Mouse (Mus musculus) olfactory bulb, adult 2 months (tissue): ENCODE measurements around the gene Foxp4. TPM values are rescaled to one million over a fixed set of nuclear protein-coding genes. Genes with fewer than 3 reads are reported as not detected.

ENCODE experiments used
- H3K27ac ChIP-seq: fragments of 200-500 bp; 2 replicates; pipeline ENCODE4 v1.5.1; 2012; ENCODE audit warnings: low read depth, low read length; ENCODE audit not compliant: insufficient read depth
- H3K4me1 ChIP-seq: fragments of 200-500 bp; 2 replicates; pipeline ENCODE4 v1.6.1; 2012; ENCODE audit warnings: low read length; ENCODE audit not compliant: control insufficient read depth, insufficient read depth
- H3K4me3 ChIP-seq: fragments of 200-500 bp; 2 replicates; pipeline ENCODE4 v1.5.1; 2012; ENCODE audit warnings: mild to moderate bottlenecking, low read depth, low read length, moderate library complexity; ENCODE audit not compliant: insufficient read depth
- CTCF ChIP-seq: fragments of 200-500 bp; IDR thresholded peaks from 2 replicates; pipeline ENCODE4 v1.5.1; 2012; ENCODE audit warnings: low read depth, mild to moderate bottlenecking, low read length, moderate library complexity; ENCODE audit not compliant: insufficient read depth
- POLR2A ChIP-seq: fragments of 200-500 bp; IDR thresholded peaks from 2 replicates; pipeline ENCODE4 v1.6.1; 2012; ENCODE audit warnings: mild to moderate bottlenecking, low read depth, low read length, moderate library complexity; ENCODE audit not compliant: insufficient read depth
- WGBS: fragments of 180-500 bp; shearing (Covaris S2); methylation state at CpG from one replicate; pipeline ENCODE4 v1.1.7; 2018; 5-methylcytosine and 5-hydroxymethylcytosine counted together
- polyA plus RNA-seq: library from polyadenylated mRNA; stranded (reverse); fragments of >200 nt; gene quantifications from 2 replicates; pipeline ENCODE4 v1.2.4, GENCODE M21; 2012; ENCODE audit warnings: low replicate concordance; ENCODE audit not compliant: missing spikeins, insufficient read depth, insufficient read length

Gene Foxp4
- polyA plus RNA-seq, 1 experiment: not detected

DNA sequence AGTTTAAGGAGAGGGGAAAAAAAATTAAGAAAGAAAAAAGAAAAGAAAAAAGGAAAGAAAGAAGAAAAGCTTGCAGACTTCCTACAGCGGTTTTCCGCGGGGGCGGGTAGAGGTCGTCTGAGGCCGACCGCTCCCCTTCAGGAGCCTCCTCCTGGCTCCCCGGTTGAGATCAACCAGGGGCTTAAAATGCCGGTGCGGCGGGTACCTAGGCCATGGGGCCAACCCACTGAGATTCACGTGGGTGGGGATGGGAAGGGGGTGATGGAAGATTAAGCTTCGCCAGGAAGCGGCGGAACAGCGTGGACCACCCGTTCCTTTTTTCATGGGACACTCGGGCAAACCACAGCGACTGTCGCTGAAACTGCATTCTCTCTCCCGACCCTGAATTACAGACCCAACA lies 2.3 kb downstream of the Foxp4 start:
- peaks cover 26% of the 10 kb centered on the region for H3K4me1 ChIP-seq
- H3K27ac ChIP-seq: no peak overlapping the region
- peak overlapping the region; percentile 23 for H3K4me3 ChIP-seq
- no peak for TF ChIP-seq POLR2A
- no peak for TF ChIP-seq CTCF
- 23% methylated on average over 21 of the region's 21 CpGs for WGBS

DNA sequence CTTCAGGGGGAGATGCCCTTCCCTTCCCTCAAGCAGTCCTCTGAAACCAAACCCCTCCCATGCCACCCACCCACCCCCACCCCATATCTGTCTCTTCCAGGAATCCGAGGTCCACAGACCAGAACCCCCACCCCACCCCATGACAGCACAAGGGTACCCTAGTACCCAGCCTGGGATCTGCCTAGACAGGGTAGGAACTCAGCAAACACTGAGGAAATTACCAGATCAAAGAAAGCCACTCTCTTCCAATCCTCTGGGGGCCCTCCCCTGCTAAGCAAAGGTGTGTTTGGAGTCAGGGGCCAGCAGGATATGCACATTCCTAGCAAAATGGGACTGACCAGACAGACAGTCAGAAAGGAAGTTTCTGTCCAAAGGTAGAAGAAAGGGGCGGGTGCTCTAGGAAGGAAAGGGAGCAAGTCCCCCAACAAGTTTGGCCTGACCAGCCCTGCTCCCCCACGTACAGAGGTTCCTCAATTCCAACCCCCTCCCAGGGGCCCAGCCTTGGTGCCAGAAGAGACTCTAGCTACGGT lies 3.2 kb downstream of the Foxp4 start:
- no peak overlapping the region for H3K27ac ChIP-seq
- no peak for TF ChIP-seq CTCF
- TF ChIP-seq POLR2A: no peak
- H3K4me1 ChIP-seq: peaks cover 26% of the 10 kb centered on the region
- no peak overlapping the region for H3K4me3 ChIP-seq
- WGBS: 86% methylated on average over 4 of the region's 4 CpGs

DNA sequence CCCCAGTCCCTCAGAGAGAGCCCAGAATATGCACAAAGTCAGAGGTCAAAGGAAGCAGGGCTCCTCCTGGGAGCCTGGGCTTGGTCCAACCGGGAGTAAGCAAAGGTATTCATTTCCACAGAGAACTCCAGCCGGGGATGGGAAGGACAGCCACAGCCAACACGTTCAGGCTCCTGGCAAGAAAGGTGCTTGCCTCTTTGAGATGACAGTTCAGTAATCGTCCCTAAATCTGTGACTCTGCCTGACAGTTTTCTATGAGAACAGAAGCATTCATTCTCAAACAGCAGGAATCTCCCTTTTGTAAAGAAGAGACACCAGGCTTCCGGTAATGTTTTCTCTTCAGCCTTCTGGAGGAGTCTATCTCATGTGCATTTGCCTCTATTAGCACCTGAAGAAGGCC lies 4.6 kb downstream of the Foxp4 start:
- TF ChIP-seq CTCF (no peak), POLR2A (no peak)
- no peak overlapping the region for H3K27ac ChIP-seq
- WGBS: 76% methylated on average over 5 of the region's 5 CpGs
- H3K4me3 ChIP-seq: no peak overlapping the region
- H3K4me1 ChIP-seq: peaks cover 24% of the 10 kb centered on the region

- Histone ChIP-seq H3K4me1 (peaks cover 10% of the 10 kb centered on the region), H3K4me3 (no peak overlapping the region), H3K27ac (no peak overlapping the region)
- TF ChIP-seq CTCF (no peak), POLR2A (no peak)
- WGBS: 96% methylated on average over 5 of the region's 5 CpGs
Measured at GRCm38 (mm10) chr17:47917907-47918306, 6.5 kb downstream of the Foxp4 start.

GRCm38 (mm10) chr17:47917212-47917611 lies 7.2 kb downstream of the Foxp4 start:
- no peak for TF ChIP-seq CTCF
- TF ChIP-seq POLR2A: no peak
- Histone ChIP-seq H3K4me1 (peaks cover 5% of the 10 kb centered on the region), H3K27ac (no peak overlapping the region), H3K4me3 (no peak overlapping the region)
- WGBS: 94% methylated on average over 3 of the region's 3 CpGs

GRCm38 (mm10) chr17:47914676-47915219 lies 9.7 kb downstream of the Foxp4 start:
- WGBS: 32% methylated on average over 9 of the region's 9 CpGs
- TF ChIP-seq CTCF (no peak), POLR2A (no peak)
- Histone ChIP-seq H3K4me1 (0 out of 2 replicates have a peak, but pooled peaks cover 3% of the 10 kb centered on the region), H3K4me3 (no peak overlapping the region), H3K27ac (no peak overlapping the region)

- peaks cover 7% of the 10 kb centered on the region for H3K4me1 ChIP-seq
- no peak for TF ChIP-seq CTCF
- no peak overlapping the region for H3K27ac ChIP-seq
Measured at GRCm38 (mm10) chr17:47909091-47910001, 15.1 kb downstream of the Foxp4 start.

DNA sequence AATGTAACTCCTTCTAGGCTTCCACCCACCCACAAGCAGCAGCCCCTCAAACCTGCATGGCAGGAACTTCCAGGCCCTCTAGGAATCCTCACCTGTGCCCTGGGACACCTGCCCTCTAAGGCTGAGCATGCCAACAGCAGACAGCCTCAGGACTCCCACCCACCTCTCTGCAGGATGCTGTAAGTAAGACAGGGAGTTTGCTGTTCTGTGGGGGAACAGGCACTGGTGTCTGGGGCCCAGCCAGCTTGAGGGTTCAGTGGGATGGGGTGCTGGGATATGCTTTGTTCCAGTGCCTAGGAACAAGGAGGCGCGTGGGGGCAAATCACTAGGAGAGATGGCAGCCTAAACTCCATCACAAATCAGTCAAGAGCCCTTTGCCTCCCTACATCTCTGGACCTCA lies 16.4 kb downstream of the Foxp4 start:
- no peak overlapping the region for H3K4me3 ChIP-seq
- no peak overlapping the region for H3K27ac ChIP-seq
- WGBS: 88% methylated on average over 2 of the region's 2 CpGs
- TF ChIP-seq CTCF: no peak
- no peak for TF ChIP-seq POLR2A
- peaks cover 7% of the 10 kb centered on the region for H3K4me1 ChIP-seq

More at GRCm38 (mm10) chr17:47909091-47910001, 15.1 kb downstream of the Foxp4 start:
- 13% methylated on average over 51 of the region's 51 CpGs for WGBS
- H3K4me3 ChIP-seq: peak overlapping the region; percentile 1; the same call in 1 of the 2 replicates

- Histone ChIP-seq H3K4me3 (no peak overlapping the region), H3K27ac (no peak overlapping the region), H3K4me1 (peaks cover 7% of the 10 kb centered on the region)
- TF ChIP-seq POLR2A: no peak
- no peak for TF ChIP-seq CTCF
- WGBS: 41% methylated on average over 9 of the region's 9 CpGs
Measured at GRCm38 (mm10) chr17:47907366-47907920, 17.0 kb downstream of the Foxp4 start.
